Mouse (Mus musculus) stomach, postnatal 0 days (tissue): ENCODE data around the gene Khsrp.

ENCODE experiments used
- CTCF ChIP-seq: IDR thresholded peaks from 2 replicates; pipeline ENCODE4 v1.5.1; 2016; ENCODE audit warnings: antibody characterized with exemption, low read depth, mild to moderate bottlenecking, moderate library complexity
- EP300 ChIP-seq: optimal IDR thresholded peaks from 2 replicates; pipeline ENCODE3; 2016; ENCODE audit warnings: antibody characterized with exemption

DNA sequence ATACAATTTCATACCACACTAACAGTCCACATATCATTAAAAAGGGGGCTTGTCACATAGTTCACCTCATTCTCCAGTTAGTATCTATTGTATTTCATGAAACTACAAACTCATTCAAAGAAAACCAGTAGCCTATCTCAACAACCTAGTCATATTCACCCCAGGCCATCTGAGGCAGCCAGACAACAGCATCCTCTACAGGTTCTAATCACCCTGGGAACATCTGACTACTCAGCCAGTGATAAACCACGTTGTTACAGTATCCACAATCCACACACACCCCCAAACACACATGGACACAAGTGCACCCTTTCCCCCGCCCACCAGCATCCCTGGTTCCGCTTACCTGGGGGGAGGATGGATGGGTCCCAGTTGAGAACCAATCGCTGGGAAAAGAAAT lies 3.9 kb downstream of the Khsrp start:
- TF ChIP-seq CTCF (no peak), EP300 (no peak)
